In genomic region chr8:119356631-119357030, GRCm38 (mm10) we compare ENCODE assay signal across 7 mouse cellular contexts. TPM values are rescaled to one million over a fixed set of nuclear protein-coding genes. Genes with fewer than 3 reads are reported as not detected.
DNase-seq lines count a peak whose midpoint lies in the region; ATAC-seq and TF ChIP-seq lines count a peak whose summit lies in the region.
"Not testable (repeated sequence)": the region's sequence is repeated elsewhere in the genome, so short reads cannot be mapped to it uniquely, and the experiment has no call there.

No protein-coding gene starts in this region.

- H3K4me3 ChIP-seq in forebrain, postnatal 0 days (ENCODE audit: low read depth, low read length); kidney, adult 2 months (ENCODE audit: insufficient read depth, low read depth, low read length); liver, embryonic 14.5 days (ENCODE audit: insufficient read depth in 1 of 2, low read depth in 2 of 2, low read length in 2 of 2): not testable (repeated sequence)

- ATAC-seq in forebrain, postnatal 0 days; liver, embryonic 14.5 days (ENCODE audit: insufficient read depth): not testable (repeated sequence)

- H3K9me3 ChIP-seq in forebrain, postnatal 0 days (ENCODE audit: low read length); liver, embryonic 14.5 days (ENCODE audit: control insufficient read depth, low read length): not testable (repeated sequence)

- peak; percentile 60 for TF ChIP-seq CTCF in forebrain, postnatal 0 days (IDR thresholded peaks at IDR 0.05; ENCODE audit: low read depth)
- TF ChIP-seq CTCF in kidney, adult 2 months (conservative IDR thresholded peaks at IDR 0.05; ENCODE audit: insufficient read depth, insufficient read length, low read depth, low read length) = peak; percentile 46
- TF ChIP-seq CTCF in liver, embryonic 14.5 days (IDR thresholded peaks at IDR 0.05; ENCODE audit: low read depth) = peak; percentile 75

- not testable (repeated sequence) for TF ChIP-seq POLR2A in kidney, adult 2 months (IDR thresholded peaks at IDR 0.05; ENCODE audit: low read depth, low read length)

- H3K27me3 ChIP-seq in forebrain, postnatal 0 days (ENCODE audit: insufficient read depth, low read length); kidney, adult 2 months (replicated peaks; ENCODE audit: control insufficient read depth, insufficient read depth, low read length); liver, embryonic 14.5 days (ENCODE audit: control insufficient read depth, insufficient read depth, low read length): not testable (repeated sequence)

- H3K27ac ChIP-seq in forebrain, postnatal 0 days (ENCODE audit: low read depth, low read length); kidney, adult 2 months (ENCODE audit: insufficient read depth, low read depth, low read length); liver, embryonic 14.5 days: not testable (repeated sequence)

- not testable (repeated sequence) for TF ChIP-seq EP300 in liver, embryonic 14.5 days (IDR thresholded peaks at IDR 0.05; ENCODE audit: low read depth)

- 59% methylated on average over 5 of the region's 5 CpGs for WGBS in forebrain, postnatal 0 days
- WGBS in kidney, adult 2 months = 69% methylated on average over 5 of the region's 5 CpGs
- WGBS in liver, embryonic 14.5 days (ENCODE audit: insufficient replicate concordance) = 36% methylated on average over 5 of the region's 5 CpGs

- peak; percentile 45 for DNase-seq in CD4-positive helper T cell, adult 2 months (ENCODE audit: low read depth, low spot score)
- DNase-seq in MEL-GATA-1-ER (ENCODE audit: extremely low read depth, low read depth) = peak; percentile 25
- DNase-seq in c-Kit-positive CD71-negative TER-119-negative erythroid progenitor cells, embryonic 14.5 days (ENCODE audit: low read depth) = peak; percentile 50
- DNase-seq in forebrain, postnatal 0 days; kidney, adult 2 months; liver, embryonic 14.5 days (ENCODE audit: low read depth in 3 of 3, low spot score in 3 of 3): not testable (repeated sequence)
- peak; percentile 52 for DNase-seq in retina, postnatal 1 day

- not testable (repeated sequence) for H3K4me1 ChIP-seq in forebrain, postnatal 0 days (ENCODE audit: insufficient read depth); kidney, adult 2 months (ENCODE audit: control insufficient read depth, insufficient read depth, low read length)
- H3K4me1 ChIP-seq in liver, embryonic 14.5 days (replicated peaks; ENCODE audit: control insufficient read depth in 2 of 2, insufficient read depth in 2 of 2, low read length in 1 of 2) = peaks cover 6 to 16% of the 10 kb centered on the region in 2 experiments

- not testable (repeated sequence) for H3K9ac ChIP-seq in forebrain, postnatal 0 days; liver, embryonic 14.5 days (replicated peaks)

- not testable (repeated sequence) for H3K4me2 ChIP-seq in forebrain, postnatal 0 days (ENCODE audit: low read depth); liver, embryonic 14.5 days (ENCODE audit: low read depth)

- not testable (repeated sequence) for H3K36me3 ChIP-seq in forebrain, postnatal 0 days (ENCODE audit: insufficient read depth); kidney, adult 2 months (ENCODE audit: control insufficient read depth, insufficient read depth, low read length); liver, embryonic 14.5 days (replicated peaks; ENCODE audit: control insufficient read depth, insufficient read depth, low read depth)

RNA-seq across cellular contexts. Expression of gene Hsbp1, which starts 12.3 kb away (rescaled TPM):
- total RNA-seq in forebrain, postnatal 0 days (2014; rRNA removed) = 390 and 481 TPM in 2 replicates
- 972 and 1,071 TPM in 2 replicates for polyA plus RNA-seq in forebrain, postnatal 0 days (2015; fragmentation: Nextera tagmentation; extraction: Ambion mirVana)
- polyA plus RNA-seq in kidney, adult 2 months (2012; rRNA removed) = 161 and 203 TPM in 2 replicates
- polyA plus RNA-seq in liver, embryonic 14.5 days (2012; rRNA removed) = 29.8 and 54.1 TPM in 2 replicates
- 78.0 and 79.4 TPM in 2 replicates for polyA plus RNA-seq in liver, embryonic 14.5 days (2014; fragmentation: Nextera tagmentation; extraction: Ambion mirVana)

RNA-seq across cellular contexts. Expression of gene Mlycd, which starts 38.0 kb away (rescaled TPM):
- total RNA-seq in forebrain, postnatal 0 days (2014; rRNA removed) = 27.6 and 27.9 TPM in 2 replicates
- 20.3 and 21.3 TPM in 2 replicates for polyA plus RNA-seq in forebrain, postnatal 0 days (2015; fragmentation: Nextera tagmentation; extraction: Ambion mirVana)
- 48.2 and 55.6 TPM in 2 replicates for polyA plus RNA-seq in kidney, adult 2 months (2012; rRNA removed)
- polyA plus RNA-seq in liver, embryonic 14.5 days (2012; rRNA removed) = 6.0 and 6.4 TPM in 2 replicates
- 8.1 and 9.6 TPM in 2 replicates for polyA plus RNA-seq in liver, embryonic 14.5 days (2014; fragmentation: Nextera tagmentation; extraction: Ambion mirVana)
